Mouse (Mus musculus) adrenal gland, adult (tissue): Measurements from ENCODE around the gene Nanos3.

ENCODE experiments used
- DNase-seq, 2 experiments: peaks; one replicate each; pipeline ENCODE4 v3.0.0; 2022 to 2023; ENCODE audit warnings: low spot score in 1 of 2; ENCODE audit not compliant: inconsistent age in 2 of 2

Nanos3 gene

DNA sequence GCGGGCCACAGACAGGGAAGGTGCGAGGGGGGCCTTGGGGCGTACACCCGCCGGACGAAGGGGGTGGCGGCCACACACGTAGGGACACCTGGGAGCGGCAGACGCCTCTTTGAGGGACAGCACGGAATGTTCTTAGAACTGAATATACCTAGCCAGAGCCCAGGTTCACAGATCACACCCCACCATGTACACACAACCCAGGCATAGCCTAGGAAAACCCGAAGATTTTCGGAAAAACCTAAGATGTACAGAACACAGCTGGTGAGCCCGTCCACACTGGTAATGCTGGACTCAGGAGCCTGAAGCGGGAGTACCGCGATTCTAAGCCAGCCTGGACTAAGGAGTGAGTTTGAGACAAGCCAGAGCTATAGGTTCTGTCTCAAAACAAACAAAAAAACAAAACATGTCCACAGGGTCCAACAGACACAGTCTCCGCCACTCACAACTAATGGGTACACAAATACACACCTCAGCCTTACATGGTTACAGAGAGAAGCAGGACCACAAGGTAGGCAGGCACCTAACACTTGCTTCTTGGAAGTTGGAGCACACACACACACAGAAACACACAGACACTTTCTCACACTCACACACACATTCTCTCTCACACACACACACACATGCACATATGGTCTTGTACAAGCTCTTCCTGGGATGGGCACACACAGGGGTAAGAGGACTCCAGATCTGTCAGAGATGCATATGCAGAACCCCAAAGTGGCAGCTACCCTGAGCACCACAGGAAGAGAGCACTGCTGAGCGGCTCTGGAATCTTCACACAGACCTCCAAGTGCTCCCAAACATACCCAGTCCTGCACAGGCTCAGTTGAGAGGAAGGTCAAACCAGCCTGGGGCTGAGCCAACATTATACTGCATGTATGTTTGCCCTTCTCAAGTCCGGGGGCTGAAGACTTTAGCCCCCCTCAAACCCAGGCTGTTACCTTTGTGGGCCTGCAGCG, 653 bp downstream of the Nanos3 start:
- DNase-seq, result peak in 1 of 2 experiments; percentile 36

DNA sequence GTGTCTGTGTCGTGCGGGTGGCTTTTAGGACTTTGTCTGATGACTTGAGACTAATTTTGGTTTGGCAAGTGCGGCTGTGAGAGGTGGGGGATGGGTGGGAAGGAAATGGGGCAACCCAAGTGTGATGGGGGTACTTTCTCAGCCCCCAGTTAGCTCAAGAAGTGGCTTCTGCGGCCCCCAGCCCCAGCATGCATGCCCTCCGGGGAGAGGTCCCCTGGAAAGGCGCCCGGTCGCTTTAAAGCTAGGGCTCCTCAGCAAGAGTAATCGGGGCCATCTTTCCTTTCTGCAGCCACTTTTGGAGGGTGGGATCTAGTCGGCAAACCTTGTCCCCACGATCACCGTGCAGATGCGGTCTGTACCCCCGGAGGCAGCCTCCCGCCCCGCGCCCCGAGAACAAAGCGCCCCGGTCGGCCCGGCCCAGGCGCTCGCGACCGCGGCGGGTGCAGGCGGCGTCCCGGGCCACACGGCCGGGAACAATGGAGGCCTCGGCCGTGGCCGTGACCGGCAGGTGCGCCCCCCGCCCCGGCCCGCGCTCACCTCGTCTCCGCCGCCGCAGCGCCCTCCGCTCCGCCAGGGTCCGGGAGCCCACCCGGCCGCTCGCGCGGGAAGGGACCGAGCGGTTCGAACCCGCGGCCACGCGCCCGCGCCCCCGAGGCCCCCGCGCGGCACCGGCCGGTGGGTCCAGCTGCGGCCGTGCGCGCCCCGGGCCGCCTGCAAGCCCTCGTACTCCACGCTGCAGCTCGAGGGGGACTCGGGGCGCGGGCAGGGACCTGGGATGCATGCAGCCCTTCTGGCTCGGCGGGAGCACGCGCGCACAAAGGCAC, 1.5 kb downstream of the Nanos3 start:
- DNase-seq, result peak; percentile 42 to 72

DNA sequence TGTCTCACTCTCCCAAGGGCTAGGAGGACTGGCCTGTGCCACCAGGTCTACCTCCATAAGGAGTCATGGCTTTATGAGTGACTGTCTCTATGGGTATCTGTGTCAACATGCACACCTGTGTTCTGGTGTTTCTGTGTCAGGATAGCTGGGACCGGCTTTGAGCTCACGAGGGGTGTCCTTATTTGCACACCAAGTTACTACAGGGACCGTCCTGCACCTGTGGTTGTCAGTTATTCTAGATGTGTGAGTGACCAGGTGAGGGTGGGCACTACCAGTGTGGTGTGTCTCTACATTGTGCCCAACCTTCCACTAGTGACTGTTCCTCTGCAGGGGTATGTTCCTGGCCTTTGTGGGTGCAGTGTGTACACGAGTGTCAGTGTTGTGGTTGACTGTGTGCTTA, 2.2 kb downstream of the Nanos3 start:
- no peak for DNase-seq

DNA sequence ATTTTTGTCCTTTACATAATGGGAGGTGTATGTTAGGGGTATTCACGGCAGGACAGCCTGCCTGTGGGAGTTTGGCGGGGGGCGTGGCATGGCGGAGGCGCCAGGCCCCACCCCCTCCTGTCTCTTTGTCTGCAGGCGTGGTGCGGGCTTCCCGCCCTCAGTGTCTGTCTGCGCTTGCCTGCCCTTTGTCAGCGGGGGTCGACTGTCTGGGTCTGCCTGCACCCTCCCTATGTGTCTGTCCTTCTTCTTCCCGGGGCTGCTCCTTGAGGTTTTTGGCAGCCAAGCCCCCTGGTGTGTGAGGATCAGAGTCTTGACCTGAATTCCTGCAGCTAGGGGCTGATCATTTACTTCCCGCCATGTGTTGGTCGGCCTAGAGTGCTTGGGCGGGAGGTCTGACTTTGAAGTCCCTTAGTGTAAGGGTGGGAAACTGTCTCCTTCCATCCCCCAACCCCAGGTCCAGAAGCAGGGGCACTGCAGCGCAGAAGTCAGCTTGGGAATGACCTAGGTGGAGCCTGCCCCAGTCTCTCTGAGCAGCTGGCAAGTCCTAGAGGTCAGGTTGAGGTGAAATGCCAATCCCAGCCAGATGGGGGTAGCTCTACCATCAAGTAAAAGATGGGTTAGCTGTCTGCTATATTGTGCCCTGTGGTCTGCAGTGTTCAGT, 4.4 kb downstream of the Nanos3 start:
- DNase-seq, result peak in 1 of 2 experiments; percentile 37

DNA sequence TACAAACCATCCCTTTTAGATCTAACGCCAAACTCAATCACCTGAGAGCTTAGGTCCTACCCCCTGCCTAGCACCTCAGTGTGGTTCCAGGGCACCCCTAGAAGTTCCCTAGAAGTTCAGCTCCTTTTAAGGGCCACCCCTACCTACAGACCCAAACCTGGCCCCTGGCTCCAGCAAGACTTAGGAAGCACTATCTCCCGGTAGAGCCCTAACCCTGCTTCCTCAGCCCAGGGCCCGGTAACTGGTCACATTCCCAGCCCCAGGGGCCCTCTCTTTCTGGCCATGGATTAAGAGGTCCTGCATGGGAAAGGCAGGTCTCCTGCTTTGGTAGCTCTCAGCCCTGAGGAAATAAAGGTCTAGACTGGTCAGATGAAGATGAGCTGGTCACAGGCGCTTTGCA, 5.1 kb downstream of the Nanos3 start:
- DNase-seq, result no peak

DNA sequence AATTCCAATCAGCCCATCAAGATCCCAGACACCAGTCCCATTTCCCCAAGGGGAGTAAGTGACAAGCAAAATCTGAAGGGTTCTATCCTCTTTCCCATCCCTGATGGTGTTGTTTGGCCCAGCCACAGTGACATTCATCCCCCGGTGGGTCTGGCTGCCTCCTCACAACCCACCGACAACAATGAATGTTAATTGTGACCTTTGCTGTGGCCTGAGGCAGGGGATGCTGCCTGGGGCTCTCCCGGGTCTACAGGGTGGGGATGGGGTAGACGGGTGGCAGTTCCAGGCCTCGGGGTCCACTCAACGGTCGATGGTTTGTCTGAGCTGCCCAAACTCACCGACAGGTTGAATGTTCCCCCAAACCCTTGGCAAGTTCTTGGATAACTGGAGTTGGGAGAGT, 6.4 kb downstream of the Nanos3 start:
- DNase-seq, result no peak

DNA sequence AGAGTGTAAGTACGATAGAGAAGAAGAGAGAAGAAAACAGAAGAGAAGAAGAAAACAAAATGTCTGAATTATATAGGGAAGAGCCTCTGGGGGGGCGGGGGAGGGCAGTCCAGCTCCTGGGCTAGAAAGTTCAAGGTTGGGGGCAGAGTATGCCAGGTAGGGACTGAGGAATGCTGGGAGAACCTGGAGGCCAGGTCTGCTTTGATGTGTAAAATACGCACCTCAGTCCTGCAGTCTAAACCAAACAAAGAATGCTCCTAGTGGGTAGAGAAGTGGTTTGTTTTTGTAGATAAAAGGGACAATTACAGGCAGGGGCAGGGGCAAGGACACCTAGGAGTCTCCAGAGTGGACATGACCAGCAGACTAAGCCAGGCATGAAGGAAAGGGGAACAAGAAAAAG, 7.6 kb downstream of the Nanos3 start:
- DNase-seq, result no peak

DNA sequence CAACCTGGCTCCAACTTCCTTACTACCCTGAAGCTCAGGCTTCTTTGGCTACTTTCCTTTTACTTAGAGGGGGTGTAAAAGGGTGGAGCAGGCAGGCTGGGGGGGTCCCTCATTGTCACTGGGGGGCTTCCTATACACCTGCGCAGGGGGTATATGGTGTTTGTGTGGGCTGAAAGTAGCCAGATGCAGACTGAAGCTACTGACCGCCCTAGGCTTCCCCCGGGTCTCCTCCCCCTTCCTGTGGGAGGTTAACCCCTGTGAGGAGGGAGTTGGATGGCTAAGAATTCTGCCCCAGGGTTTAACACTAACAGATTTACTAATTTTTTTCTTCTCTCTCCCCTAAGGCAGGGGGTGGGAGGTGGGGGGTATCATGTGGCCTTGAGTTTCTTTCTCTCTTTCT, 8.5 kb downstream of the Nanos3 start:
- DNase-seq, result no peak

DNA sequence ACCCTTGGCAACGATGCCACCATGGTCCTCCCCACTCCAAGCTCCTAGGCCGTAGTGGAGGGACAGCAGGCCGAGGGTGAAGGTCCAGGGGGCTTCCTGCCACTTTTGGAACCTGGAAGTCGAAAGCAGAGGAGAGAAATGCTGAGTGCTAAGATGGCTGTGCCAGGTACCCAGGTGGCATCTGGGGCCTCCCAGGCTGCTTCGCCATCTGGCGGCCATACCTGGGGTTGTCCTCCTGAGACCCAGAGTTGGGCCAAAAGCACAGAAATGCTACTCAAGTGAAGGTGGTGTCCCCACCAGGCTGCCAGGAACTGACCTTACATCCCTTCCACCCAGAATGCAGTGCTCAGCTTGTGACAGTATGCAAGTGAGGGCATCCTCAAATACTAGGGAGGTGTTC, 11.2 kb downstream of the Nanos3 start:
- DNase-seq, result peak in 1 of 2 experiments; percentile 45

DNA sequence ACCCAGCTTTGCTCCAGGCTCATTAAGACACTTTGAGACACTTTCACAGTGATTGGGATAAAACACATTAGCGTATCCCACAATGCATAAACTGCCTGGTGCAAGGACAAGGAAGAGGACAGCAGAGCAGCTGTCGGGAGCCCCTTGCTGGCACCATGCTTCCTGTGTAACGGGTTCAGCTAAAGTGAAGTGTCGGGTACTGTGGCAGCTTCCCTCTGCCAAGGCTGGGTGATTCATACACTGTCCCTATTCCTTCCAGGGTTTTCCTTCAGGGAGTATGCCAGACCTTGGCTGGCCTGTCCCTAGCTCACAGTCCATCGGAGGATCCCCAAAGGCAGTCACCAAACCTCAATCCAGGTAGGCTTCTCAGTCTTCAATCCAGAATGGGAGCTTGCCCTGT, 14.9 kb downstream of the Nanos3 start:
- peak; percentile 52 to 78 for DNase-seq

DNA sequence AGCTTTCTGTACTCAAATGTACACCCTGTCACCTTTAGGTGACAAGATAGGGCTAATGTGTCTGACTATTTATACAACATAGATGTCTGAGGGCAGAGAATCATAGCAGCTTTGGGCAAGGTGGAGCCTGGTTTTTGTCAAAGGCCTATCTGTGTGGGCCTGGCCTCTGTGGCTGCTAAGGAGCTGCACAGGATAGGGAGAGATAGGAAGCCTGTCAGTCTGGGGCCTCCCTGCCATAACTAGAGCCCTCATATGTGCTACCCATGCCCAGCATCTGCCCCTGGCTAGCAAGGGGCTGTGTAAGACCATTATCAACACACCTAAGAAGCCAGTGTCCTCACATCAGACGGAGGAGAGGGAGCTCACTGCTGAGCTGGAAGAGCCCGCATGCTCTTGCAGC, 17.3 kb downstream of the Nanos3 start:
- DNase-seq, result no peak

DNA sequence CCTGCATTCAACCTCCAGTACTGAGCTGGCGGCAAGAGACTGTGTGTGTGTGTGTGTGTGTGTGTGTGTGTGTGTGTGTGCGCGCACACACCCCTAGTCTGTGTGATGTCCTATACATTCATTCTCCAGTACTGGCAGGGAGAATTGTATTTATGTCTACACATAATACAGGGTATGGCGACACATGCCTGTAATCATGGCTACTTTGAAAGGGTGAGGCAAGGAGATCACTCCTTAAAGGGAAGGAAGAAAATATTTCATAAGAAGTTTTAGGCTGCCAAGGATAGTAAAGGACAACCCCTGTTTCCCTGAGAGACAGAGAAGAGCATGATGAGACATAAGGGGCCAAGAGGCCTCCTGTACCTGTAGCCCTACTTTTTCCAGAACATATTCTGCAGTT, 27.4 kb downstream of the Nanos3 start:
- DNase-seq, result no peak

DNA sequence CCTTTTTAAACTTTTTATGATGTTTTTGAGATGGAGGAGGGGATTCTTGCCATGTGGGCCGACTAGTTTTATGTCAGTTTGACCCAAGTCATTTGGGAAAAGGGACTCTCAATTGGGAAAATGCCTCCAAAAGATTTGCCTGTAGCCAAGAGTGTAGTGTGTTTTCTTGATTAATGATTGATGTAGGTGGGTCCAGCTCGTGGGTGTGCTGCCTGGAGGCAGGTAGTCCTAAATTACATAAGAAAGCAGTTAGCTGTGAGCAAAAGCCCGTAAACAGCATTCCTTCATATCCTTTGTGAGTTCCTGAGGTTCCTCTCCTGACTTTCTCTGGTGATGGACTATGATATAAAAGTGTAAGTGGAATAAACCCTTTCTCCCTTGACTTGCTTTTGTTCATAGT, 35.8 kb downstream of the Nanos3 start:
- no peak for DNase-seq

DNA sequence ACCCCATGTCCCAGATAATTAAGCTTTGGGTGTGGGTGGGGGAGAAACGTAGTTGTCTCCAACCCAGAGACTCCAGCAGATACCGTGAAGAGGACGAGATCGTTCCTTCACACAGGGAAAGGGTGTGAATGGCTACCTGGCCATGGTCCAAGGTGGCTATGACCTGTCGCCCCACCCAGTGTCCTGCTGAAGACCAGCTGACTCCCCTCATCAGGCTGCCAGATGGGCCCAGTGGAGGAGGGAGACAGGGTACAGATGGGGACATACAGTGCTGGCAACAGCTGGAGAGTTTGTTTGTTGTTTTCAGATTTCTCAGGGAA, 36.5 kb downstream of the Nanos3 start:
- DNase-seq, result no peak

DNA sequence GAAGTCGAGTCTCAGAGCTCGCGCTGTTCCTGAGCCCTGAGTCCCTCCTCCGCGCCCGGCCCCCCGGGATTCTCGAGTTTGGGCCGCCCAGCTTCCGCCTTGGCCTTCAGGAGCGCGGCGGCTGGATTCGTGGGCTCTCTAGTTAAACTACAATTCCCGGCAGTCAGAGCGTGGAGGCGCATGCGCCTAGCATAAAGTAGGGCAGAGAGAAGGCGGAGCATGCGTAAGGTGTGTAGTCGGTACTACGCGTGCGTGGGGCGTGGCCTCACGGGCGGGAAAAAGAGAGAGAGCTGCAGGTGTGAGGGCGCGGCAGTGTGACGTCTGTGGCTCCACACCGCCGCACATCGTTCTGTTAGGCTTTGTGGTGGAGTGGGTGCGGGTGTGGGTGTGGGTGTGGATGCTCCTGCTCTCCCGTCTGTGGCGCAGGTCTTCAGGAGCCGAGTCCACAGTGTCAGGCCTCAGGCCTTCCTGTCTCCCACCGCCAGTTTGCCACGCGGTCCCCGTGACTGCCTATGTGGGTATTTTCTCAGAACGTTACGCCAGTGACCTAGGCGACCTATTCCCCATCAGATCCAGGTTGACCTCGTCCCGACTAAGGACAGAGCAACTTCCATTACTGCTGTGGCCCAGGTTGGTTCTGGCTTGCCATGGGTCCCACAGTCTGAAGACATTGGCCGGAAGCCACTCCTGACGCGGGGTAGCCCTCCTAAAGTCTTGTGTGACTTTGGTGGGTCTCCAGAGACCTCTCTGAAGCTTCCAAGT, 37.1 kb downstream of the Nanos3 start, which contains the start of the genes Cc2d1a and 4930432K21Rik:
Cc2d1a (minus strand) TSS at position 168 of the 762 bp plus-strand sequence.
4930432K21Rik (plus strand) TSS at position 257 of the 762 bp plus-strand sequence.
- DNase-seq, result peak; percentile 96 to 97

DNA sequence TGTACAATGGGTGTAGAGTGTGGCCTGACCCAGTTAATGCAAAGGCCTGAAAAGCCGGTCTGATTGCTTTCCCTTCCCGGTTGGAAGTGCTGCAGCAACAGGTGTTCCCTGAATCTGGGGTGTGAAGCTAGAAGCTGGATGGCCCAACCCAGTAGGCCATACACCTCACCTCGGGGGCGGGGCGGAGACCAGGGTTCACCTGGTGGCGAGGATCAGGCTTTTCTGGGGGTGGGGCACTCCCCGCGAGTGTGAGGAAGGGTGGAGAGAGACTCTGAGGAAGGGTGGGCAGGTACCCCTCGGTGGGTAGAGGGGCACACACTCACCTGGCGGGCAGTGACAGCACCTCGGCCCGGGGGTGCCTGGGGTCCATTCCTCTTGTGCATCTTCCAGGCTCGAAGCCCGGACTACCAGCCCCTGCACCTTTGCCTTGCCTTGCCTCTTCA, 37.7 kb downstream of the Nanos3 start:
- DNase-seq, result no peak

DNA sequence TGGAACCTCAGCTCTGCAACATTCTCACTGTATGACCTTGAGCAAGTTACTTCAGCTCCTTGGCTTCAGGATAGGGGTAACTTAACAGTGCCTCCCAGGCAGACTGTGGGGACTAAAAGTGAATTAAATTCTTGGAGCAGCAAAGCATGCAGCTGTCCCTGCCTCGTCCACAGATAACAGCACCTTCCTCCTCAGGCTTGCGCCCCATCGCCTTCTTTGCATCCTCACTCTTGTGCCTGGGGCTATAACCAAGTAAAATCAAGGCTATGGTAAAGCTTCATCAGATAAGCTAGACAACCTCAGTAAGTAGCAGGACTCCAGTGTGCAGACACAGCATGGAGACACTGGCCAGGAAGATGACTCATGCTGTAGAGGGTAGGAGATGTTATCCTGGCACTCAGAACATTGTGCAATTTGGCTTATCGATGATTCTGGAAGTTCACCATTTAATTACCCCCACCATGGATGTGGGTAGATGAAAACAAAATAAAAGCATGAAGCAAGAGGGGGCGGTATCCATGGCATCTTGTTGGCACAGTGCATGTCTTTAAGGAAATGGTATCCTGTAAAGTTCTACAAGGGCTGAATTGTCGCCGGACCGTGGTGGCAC, 40.3 kb downstream of the Nanos3 start:
- peak; percentile 50 to 69 for DNase-seq

DNA sequence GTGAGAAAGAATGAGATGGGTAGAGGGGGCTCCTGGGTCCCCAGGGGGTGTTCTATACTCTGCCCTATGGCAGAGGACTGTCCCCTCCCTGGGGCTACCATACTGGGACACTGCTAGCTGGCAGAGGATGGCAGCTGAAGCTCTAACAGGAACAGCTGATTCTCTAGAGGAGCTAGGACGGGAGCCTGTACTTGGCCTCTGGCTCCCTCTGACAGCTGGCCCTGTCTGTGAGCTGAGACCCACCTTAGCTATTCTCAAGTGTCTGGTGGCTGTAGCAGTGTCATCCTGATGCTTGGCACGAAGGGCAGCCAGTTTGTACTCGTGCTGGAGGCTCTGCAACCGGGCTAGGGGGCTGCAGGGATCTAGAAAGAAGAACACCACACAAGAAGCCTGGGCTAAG, 44.2 kb downstream of the Nanos3 start:
- DNase-seq, result no peak

DNA sequence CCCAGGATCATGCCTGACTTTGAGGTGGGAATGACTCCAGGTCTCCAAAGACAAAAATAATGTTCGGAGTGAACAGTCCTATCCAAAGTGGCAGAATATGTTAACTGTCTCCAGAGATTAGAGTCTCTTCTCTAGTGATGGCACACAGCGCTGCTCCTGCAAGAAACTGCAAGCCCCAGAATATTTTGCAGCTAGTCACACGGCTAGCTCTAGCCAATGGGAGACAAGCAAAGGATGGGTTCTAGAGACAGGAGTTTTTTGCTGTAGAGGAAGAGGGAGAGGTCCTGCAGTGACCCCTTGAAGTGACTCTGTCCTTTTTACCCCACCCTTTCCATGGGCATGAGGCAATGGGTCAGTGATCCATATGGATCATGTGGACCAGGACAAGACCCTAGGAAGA, 47.2 kb downstream of the Nanos3 start:
- DNase-seq, result no peak

DNA sequence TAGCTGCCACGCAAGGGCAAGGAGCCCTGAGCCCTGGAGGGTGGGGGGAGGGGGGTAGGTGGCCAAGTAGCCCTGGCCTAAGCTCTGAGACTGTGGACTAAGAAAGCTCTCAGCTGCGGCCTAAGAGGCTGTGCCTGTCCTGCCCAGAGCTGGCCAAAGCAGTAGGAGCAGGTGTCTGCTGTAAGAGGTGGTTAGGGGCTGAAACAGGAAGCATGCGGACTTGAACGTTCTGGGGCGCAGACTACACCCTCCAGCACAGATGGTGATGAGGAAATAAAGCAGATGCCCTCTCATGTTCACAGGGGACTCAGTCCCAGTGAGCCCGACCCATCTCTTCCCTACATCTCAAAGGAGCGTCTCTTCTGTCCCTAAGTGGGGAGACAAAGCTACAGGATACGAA, 52.8 kb downstream of the Nanos3 start:
- peak in 1 of 2 experiments; percentile 19 for DNase-seq
